Mouse (Mus musculus) thymus, adult 2 months (tissue): ENCODE measurements around the gene Spata16. TPM values are rescaled to one million over a fixed set of nuclear protein-coding genes. Genes with fewer than 3 reads are reported as not detected.

Experiments
- DNase-seq: peaks from one replicate; pipeline ENCODE4 v3.0.0; 2021
- H3K27ac ChIP-seq: fragments of 200-500 bp; 2 replicates; pipeline ENCODE4 v1.5.1; 2012; ENCODE audit warnings: low read length, control low read depth; ENCODE audit not compliant: control insufficient read depth, insufficient read depth
- H3K27me3 ChIP-seq: fragments of 200-500 bp; 2 replicates; pipeline ENCODE4 v1.6.1; 2012; ENCODE audit warnings: mild to moderate bottlenecking, low read length, moderate library complexity, mixed read lengths; ENCODE audit not compliant: control insufficient read depth, insufficient read depth
- H3K36me3 ChIP-seq: fragments of 200-500 bp; 2 replicates; pipeline ENCODE4 v1.6.1; 2012; ENCODE audit warnings: mild to moderate bottlenecking, low read length, moderate library complexity; ENCODE audit not compliant: control insufficient read depth, insufficient read depth
- H3K4me1 ChIP-seq: fragments of 200-500 bp; replicated peaks from 2 replicates; pipeline ENCODE4 v1.6.1; 2012; ENCODE audit warnings: low read length; ENCODE audit not compliant: control insufficient read depth, insufficient read depth
- H3K4me3 ChIP-seq: fragments of 200-500 bp; 2 replicates; pipeline ENCODE4 v1.5.1; 2012; ENCODE audit warnings: mild to moderate bottlenecking, low read length, control low read depth, moderate library complexity; ENCODE audit not compliant: control insufficient read depth, insufficient read depth
- CTCF ChIP-seq: fragments of 200-500 bp; IDR thresholded peaks from 2 replicates; pipeline ENCODE4 v1.5.1; 2012; ENCODE audit warnings: mild to moderate bottlenecking, control low read depth, low read length, moderate library complexity, borderline replicate concordance; ENCODE audit not compliant: control insufficient read depth, poor library complexity, insufficient read depth; ENCODE audit errors: extremely low read depth
- POLR2A ChIP-seq: fragments of 200-500 bp; IDR thresholded peaks from 2 replicates; pipeline ENCODE4 v1.6.1; 2012; ENCODE audit warnings: mild to moderate bottlenecking, low read length, control low read depth, moderate library complexity; ENCODE audit not compliant: control insufficient read depth, poor library complexity, insufficient read depth; ENCODE audit errors: extremely low read depth
- WGBS: fragments of 180-500 bp; shearing (Covaris S2); methylation state at CpG from one replicate; pipeline ENCODE4 v1.1.7; 2018; 5-methylcytosine and 5-hydroxymethylcytosine counted together
- polyA plus RNA-seq: library from polyadenylated mRNA; depleted of rRNA; stranded (reverse); fragments of >200 nt; gene quantifications from 2 replicates; pipeline ENCODE4 v1.2.3, GENCODE M21; 2012

Spata16 gene
- polyA plus RNA-seq, 1 experiment = not detected

DNA sequence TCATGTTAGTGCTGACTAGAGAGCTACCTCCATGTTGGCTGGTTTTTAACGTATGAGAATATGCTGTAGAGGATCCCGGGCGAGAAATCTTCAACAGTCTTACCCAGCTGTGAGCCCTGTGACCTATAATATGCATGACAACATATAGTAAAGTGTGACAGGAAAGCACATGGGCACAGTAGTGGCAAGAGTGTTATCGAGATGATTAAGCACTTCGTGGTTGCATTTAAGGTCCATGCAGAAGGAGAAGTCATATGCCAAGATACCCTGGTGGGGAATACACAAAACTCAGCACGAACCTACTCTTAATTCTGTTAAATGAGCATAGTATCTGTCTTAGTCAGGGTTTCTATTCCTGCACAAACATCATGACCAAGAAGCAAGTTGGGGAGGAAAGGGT lies 115.0 kb downstream of the Spata16 start:
- Histone ChIP-seq H3K27me3 (no peaks in the 10 kb centered on the region), H3K36me3 (no peaks in the 10 kb centered on the region), H3K4me3 (no peak overlapping the region), H3K27ac (no peak overlapping the region), H3K4me1 (no peaks in the 10 kb centered on the region)
- no peak for DNase-seq
- 69% methylated on average over 6 of the region's 6 CpGs for WGBS
- TF ChIP-seq CTCF = no peak
- no peak for TF ChIP-seq POLR2A

DNA sequence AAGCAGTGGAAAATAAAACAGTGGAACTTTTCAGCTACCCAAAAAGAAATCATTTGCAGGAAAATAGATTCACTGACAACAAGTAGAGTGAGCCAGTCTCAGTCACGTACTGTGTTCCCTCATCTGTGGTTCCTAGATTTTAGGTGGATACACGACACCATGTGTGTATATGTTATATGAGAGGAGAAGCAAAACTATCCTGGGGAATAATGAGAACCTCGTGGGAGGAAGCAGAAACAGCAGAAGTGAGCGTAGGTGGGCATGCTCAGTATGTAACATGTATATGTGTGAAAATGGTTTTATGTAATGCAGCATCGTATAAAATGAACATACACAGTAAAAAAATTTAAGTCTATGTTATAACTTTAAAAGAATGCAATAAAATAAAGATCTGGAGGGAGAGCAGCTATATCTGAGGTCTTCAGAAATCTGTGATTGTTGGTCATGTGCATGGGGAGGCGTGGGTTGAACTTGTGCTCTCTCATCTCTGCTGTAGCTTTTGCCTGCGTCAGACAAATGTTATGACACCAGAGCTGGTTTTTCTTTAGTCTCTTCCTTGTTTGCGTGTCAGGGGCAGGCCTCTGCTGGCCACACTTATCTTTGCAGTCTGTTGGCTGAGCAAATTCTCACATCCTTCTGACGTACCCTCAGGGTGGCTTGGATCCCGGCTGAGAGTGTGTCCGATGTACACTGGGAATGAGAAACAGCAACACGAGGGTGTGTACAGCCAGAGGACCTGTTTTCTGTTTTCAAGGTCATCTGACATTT lies 156.1 kb downstream of the Spata16 start:
- H3K4me1 ChIP-seq = no peaks in the 10 kb centered on the region
- no peak overlapping the region for H3K4me3 ChIP-seq
- H3K27ac ChIP-seq = no peak overlapping the region
- no peaks in the 10 kb centered on the region for H3K36me3 ChIP-seq
- WGBS = 87% methylated on average over 12 of the region's 12 CpGs
- TF ChIP-seq POLR2A = no peak
- no peak for TF ChIP-seq CTCF
- no peaks in the 10 kb centered on the region for H3K27me3 ChIP-seq
- no peak for DNase-seq

DNA sequence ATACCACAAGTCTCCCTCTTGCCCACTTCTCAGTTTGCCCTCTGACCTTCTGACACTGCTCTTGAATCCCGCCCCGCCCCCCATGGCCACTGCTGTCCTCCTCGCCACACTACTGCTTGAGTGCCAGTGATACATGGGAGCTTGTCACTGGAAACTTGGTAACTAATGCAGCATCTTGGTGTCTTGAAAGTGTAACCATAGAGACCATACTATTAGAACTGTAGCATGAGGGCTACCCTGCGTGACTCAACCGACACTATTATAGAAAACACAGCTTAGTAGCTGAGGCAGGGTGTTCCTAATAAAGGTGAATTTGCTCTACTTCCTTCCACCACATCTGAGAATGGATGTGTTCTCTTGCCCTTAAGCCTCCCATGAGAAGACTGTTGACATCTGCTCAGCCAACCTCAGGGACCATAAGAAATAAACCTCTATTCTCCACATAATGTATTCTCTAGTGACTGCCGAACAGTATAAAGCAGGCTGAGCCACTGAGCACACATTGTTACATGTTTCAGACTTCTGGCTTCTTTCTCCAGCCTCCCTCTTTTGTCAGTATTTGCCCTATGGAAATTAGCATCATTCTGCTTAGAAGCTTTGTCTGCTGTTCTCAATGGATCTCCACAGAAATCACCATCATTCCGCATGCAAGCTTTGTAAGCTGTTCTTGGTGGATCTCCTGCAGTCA lies 158.6 kb downstream of the Spata16 start:
- TF ChIP-seq CTCF (no peak), POLR2A (no peak)
- Histone ChIP-seq H3K4me3 (no peak overlapping the region), H3K27me3 (no peaks in the 10 kb centered on the region), H3K4me1 (no peaks in the 10 kb centered on the region), H3K36me3 (no peaks in the 10 kb centered on the region), H3K27ac (no peak overlapping the region)
- DNase-seq = no peak
- 95% methylated on average over 7 of the region's 7 CpGs for WGBS

DNA sequence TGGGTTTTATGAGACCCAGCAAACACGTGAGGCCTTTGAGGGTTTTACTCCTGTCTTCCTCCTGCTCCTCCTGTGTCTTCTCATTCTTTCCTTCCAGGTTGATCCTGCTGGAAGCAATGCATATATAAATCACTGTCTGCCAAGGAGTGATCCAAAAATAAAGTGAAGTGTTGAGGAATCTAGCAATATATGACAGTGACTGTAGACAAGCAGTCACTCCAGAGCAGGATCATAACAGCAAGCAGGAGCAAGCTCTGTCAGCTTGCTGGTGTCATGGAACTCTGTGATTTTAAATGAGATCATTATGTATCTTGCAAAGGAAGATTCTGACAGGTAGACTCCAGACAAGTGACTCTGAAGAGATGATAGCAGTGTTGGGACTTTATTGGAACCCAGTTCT lies 159.5 kb downstream of the Spata16 start:
- H3K27ac ChIP-seq = no peak overlapping the region
- H3K36me3 ChIP-seq = no peaks in the 10 kb centered on the region
- H3K27me3 ChIP-seq = no peaks in the 10 kb centered on the region
- no peak for DNase-seq
- no peak overlapping the region for H3K4me3 ChIP-seq
- no peaks in the 10 kb centered on the region for H3K4me1 ChIP-seq
- TF ChIP-seq CTCF = no peak
- no peak for TF ChIP-seq POLR2A
- WGBS = 90% methylated on average over 1 of the region's 1 CpGs

DNA sequence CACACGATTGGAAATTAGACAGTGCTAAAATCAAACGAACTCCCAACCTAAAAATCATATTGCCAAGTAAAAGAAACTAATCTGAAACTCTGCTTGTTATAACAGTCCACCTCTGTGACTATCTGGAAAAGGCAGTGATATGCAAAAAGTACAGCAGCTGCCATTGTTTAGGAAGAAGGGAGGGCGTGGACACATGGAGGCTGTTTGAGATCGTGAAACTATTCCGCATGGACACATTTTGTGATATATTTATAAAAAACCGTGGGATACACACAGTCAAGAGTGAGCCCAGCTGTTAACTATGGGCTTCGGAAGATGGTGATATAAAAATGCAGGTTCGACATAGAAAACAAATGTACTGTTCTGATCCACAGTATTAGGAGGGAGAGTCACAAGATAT lies 176.9 kb downstream of the Spata16 start:
- Histone ChIP-seq H3K4me3 (no peak overlapping the region), H3K36me3 (no peaks in the 10 kb centered on the region), H3K27ac (no peak overlapping the region), H3K4me1 (no peaks in the 10 kb centered on the region), H3K27me3 (no peaks in the 10 kb centered on the region)
- WGBS = 86% methylated on average over 8 of the region's 8 CpGs
- no peak for TF ChIP-seq CTCF
- TF ChIP-seq POLR2A = no peak
- DNase-seq = no peak

DNA sequence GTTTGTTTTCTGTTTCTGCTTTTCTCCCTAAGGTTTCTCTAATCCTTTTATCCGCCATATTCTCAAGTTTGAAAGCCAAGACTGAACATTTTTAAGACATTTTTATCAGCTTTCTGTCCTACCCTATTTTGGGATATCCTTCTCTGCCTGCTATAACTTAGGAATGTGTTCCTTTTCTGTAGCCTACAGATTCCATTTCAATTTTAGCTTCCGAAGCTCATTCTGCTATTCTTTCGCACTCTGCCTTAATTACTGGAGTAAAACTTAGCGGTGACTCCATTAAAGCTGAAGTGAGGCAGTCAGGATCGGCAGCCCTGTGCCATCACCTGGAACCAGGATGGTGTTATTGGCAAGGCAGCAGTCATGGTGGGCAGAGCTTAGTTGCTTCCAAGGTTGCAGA lies 178.3 kb downstream of the Spata16 start:
- H3K4me1 ChIP-seq = no peaks in the 10 kb centered on the region
- no peaks in the 10 kb centered on the region for H3K36me3 ChIP-seq
- H3K27ac ChIP-seq = no peak overlapping the region
- H3K27me3 ChIP-seq = no peaks in the 10 kb centered on the region
- DNase-seq = no peak
- WGBS = 98% methylated on average over 5 of the region's 5 CpGs
- no peak for TF ChIP-seq CTCF
- TF ChIP-seq POLR2A = no peak
- H3K4me3 ChIP-seq = no peak overlapping the region
